Mouse (Mus musculus) kidney, postnatal 0 days (tissue): Measurements from ENCODE around the gene Rad9a. TPM values are rescaled to one million over a fixed set of nuclear protein-coding genes. Genes with fewer than 3 reads are reported as not detected.

Experiments used
- ATAC-seq: fragments of 200-750 bp; cut with Nextera tagmentation; replicated peaks from 2 replicates; pipeline ENCODE4 v1.8.0; 2017; ENCODE audit warnings: low read depth, moderate number of reproducible peaks, moderate TSS enrichment, moderate library complexity; ENCODE audit not compliant: low FRiP score
- DNase-seq: peaks from one replicate; pipeline ENCODE4 v3.0.0-alpha.2; 2016; ENCODE audit warnings: low spot score
- H3K27ac ChIP-seq: fragments of 300-500 bp; sonication (generic); 2 replicates; pipeline ENCODE4 v1.5.1; 2014; ENCODE audit warnings: mild to moderate bottlenecking
- H3K27me3 ChIP-seq: fragments of 300-500 bp; sonication (generic); 2 replicates; pipeline ENCODE4 v1.6.1; 2014; ENCODE audit warnings: low read length, mixed read lengths; ENCODE audit not compliant: insufficient read depth
- H3K36me3 ChIP-seq: fragments of 300-500 bp; sonication (generic); 2 replicates; pipeline ENCODE4 v1.6.1; 2014; ENCODE audit warnings: low read length, mixed read lengths; ENCODE audit not compliant: insufficient read depth
- H3K4me1 ChIP-seq: fragments of 300-500 bp; sonication (generic); replicated peaks from 2 replicates; pipeline ENCODE4 v1.6.1; 2014; ENCODE audit warnings: antibody characterized with exemption, low read length, mixed read lengths; ENCODE audit not compliant: insufficient read depth
- H3K4me2 ChIP-seq: fragments of 300-500 bp; sonication (generic); 2 replicates; pipeline ENCODE4 v1.6.1; 2014; ENCODE audit warnings: mild to moderate bottlenecking, low read length, moderate library complexity, mixed read lengths
- H3K4me3 ChIP-seq: fragments of 300-500 bp; sonication (generic); replicated peaks from 2 replicates; pipeline ENCODE4 v1.5.1; 2014; ENCODE audit warnings: low read depth, low read length
- H3K9ac ChIP-seq: fragments of 300-500 bp; sonication (generic); 2 replicates; pipeline ENCODE4 v1.6.1; 2014; ENCODE audit warnings: low read depth, low read length
- H3K9me3 ChIP-seq: fragments of 300-500 bp; sonication (generic); replicated peaks from 2 replicates; pipeline ENCODE4 v1.6.1; 2016; ENCODE audit warnings: low read length, inconsistent platforms, mixed read lengths
- CTCF ChIP-seq: IDR thresholded peaks from 2 replicates; pipeline ENCODE4 v1.5.1; 2016; ENCODE audit warnings: antibody characterized with exemption, low read depth, mild to moderate bottlenecking, moderate library complexity
- WGBS: fragments of 180-500 bp; shearing (Covaris S2); extraction: QIAGEN DNeasy Blood & Tissue Kit; methylation state at CpG from one replicate; pipeline ENCODE4 v1.1.7; 2014; 5-methylcytosine and 5-hydroxymethylcytosine counted together
- polyA plus RNA-seq: library from polyadenylated mRNA; unstranded; fragments of >200 nt; fragmentation: Nextera tagmentation; extraction: Ambion mirVana; gene quantifications from 2 replicates; pipeline ENCODE4 v1.2.1, GENCODE M21; 2015

Rad9a gene
- polyA plus RNA-seq, 1 experiment from 2014 or later: 22.8 TPM

DNA sequence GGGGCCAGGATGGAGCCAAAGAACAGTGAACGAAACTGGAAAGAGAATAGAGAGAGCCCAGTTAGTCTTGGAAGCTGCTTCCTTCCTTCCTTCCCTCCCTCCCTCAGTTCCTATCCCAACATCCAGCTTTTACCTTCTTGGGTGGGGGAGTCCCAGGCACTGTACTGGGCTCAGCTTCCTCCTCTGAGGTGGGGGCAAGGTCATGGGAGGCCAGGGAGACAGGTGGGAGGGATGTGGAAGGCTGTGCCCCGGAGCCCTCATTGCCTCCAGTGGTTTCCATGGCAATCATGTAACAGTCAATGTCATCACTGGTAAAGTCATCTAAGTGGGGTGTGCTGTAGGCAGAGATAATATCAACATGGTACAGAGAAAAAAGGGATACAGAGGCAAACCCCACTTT lies 5.4 kb downstream of the Rad9a start:
- Histone ChIP-seq H3K36me3 (peaks cover 32% of the 10 kb centered on the region), H3K4me1 (peaks cover 23% of the 10 kb centered on the region), H3K4me3 (no peak overlapping the region), H3K9me3 (no peaks in the 10 kb centered on the region), H3K9ac (no peak overlapping the region), H3K27me3 (no peaks in the 10 kb centered on the region), H3K4me2 (no peak overlapping the region), H3K27ac (no peak overlapping the region)
- ATAC-seq (no peak), DNase-seq (no peak)
- no peak for TF ChIP-seq CTCF
- 33% methylated on average over 2 of the region's 2 CpGs for WGBS

DNA sequence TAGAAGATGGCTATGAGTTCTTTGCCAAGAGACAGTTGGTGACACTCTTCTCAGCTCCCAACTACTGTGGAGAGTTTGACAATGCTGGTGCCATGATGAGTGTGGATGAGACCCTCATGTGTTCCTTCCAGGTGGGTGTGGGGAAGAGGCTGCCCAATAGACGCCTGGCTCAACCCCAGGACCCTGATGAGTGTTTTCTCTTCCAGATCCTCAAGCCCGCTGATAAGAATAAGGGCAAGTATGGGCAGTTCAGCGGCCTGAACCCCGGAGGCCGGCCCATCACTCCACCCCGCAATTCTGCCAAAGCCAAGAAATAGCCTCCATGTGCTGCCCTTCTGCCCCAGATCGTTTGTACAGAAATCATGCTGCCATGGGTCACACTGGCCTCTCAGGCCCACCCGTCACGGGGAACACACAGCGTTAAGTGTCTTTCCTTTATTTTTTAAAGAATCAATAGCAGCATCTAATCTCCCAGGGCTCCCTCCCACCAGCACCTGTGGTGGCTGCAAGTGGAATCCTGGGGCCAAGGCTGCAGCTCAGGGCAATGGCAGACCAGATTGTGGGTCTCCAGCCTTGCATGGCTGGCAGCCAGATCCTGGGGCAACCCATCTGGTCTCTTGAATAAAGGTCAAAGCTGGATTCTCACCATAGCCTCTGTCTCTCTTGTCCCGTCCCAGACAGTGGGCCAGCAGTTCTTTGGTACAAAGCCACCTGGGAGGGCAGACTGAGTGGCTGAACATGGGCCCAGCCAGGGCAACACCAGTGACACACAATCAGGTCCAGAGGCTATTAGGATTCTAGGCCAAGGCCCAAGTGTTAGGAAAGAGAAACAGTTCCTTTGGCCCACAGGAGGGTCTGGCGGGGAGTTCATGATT lies 6.4 kb downstream of the Rad9a start:
- Histone ChIP-seq H3K36me3 (peaks cover 32% of the 10 kb centered on the region), H3K27ac (no peak overlapping the region), H3K4me1 (peaks cover 22% of the 10 kb centered on the region), H3K9ac (no peak overlapping the region), H3K4me2 (no peak overlapping the region), H3K27me3 (no peaks in the 10 kb centered on the region), H3K9me3 (no peaks in the 10 kb centered on the region), H3K4me3 (no peak overlapping the region)
- 75% methylated on average over 12 of the region's 12 CpGs for WGBS
- no peak for DNase-seq
- no peak for TF ChIP-seq CTCF
- no peak for ATAC-seq

DNA sequence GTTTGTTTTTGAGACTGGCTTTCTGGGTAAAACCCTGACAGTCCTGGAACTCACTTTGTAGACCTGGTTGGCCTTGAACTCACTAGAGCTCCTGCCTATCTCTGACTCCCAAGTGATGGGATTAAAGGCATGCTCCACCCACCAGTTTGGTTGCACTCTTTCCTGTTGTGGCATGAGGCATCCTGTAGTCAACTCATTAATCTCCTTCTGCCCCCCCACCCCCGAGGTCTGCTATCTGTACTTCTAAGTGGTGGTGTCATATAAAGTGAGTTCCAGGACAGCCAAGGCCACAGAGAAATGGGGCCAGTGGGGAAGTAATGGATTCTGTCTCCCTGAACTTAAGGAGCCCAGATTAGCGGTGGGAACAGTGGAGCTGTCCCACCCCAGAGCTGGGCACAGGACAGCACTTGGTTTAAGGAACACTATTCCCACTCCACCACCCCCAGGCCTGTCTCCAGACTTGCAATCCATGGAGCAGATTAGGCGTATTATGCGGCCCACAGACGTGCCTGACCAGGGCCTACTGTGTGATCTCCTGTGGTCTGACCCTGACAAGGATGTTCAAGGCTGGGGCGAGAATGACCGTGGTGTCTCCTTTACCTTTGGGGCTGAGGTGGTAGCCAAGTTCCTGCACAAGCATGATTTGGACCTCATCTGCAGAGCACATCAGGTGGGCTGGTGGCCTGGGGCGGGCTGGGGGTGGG lies 7.3 kb downstream of the Rad9a start:
- Histone ChIP-seq H3K9me3 (no peaks in the 10 kb centered on the region), H3K9ac (no peak overlapping the region), H3K4me3 (no peak overlapping the region), H3K36me3 (peaks cover 29% of the 10 kb centered on the region), H3K4me2 (no peak overlapping the region), H3K27me3 (no peaks in the 10 kb centered on the region), H3K27ac (no peak overlapping the region), H3K4me1 (peaks cover 22% of the 10 kb centered on the region)
- TF ChIP-seq CTCF: no peak
- WGBS: 83% methylated on average over 8 of the region's 8 CpGs
- no peak for DNase-seq
- ATAC-seq: no peak

DNA sequence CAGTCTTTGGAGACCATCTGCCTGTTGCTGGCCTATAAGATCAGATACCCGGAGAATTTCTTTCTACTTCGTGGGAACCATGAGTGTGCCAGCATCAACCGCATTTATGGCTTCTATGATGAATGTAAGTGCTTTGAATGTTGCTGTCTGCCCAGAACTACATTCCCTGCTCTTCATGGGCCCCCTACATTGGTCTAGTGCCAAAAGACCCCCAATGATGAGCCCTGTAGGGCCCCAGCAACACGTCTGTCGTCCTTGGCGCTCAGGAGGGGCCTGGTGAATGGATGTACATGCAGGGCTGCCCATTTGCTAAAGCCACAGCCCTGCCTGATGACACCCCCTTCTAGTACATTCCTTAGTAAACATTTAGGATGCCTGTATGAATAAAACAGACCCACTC lies 8.3 kb downstream of the Rad9a start:
- Histone ChIP-seq H3K27ac (peak overlapping the region; percentile 98; the same call in 1 of the 2 replicates), H3K36me3 (peaks cover 26% of the 10 kb centered on the region), H3K4me3 (peak overlapping the region; percentile 94), H3K27me3 (no peaks in the 10 kb centered on the region), H3K4me2 (peak overlapping the region; percentile 83), H3K9me3 (no peaks in the 10 kb centered on the region), H3K9ac (peak overlapping the region; percentile 99), H3K4me1 (peaks cover 22% of the 10 kb centered on the region)
- ATAC-seq: no peak
- TF ChIP-seq CTCF: no peak
- no peak for DNase-seq
- WGBS: 45% methylated on average over 6 of the region's 6 CpGs

DNA sequence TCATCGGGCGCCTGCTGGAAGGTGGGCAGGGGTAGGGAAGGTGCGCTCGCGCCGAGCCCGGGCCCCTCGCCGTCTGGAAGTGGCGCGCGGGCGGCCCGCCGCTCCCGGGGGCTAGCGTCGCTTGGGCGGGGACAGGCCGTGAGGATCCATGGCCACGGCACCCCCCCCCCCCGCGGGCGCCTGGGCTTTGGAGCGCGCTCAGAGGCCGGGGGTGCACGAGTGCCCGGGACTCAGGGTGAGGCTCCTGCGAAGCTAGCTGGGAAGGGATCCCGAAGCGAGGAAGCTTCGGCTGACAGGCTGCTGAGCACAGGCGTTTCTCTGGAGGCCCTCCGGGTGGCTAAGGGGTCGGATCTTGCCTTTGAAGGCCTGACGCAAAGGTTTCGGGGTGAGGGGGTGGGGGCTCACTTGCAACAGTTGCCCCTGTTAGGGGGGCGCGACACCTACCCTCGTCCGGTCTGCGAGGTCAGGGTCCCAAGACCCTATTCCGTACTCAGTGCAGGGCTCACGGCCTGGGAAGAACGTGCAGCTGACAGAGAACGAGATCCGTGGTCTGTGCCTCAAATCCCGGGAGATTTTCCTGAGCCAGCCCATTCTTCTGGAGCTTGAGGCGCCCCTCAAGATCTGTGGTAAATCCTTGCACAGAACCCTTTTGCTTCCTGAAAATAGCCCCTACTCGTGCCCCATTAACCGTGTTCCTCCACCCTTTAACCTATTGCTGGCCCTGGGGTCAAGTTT lies 9.0 kb downstream of the Rad9a start:
- ATAC-seq (peak; percentile 3; the same call in 1 of the 2 replicates), DNase-seq (no peak)
- Histone ChIP-seq H3K27ac (peak overlapping the region; percentile 98), H3K4me3 (peak overlapping the region; percentile 94), H3K27me3 (no peaks in the 10 kb centered on the region), H3K4me2 (peak overlapping the region; percentile 83), H3K9me3 (no peaks in the 10 kb centered on the region), H3K4me1 (peaks cover 22% of the 10 kb centered on the region), H3K9ac (peak overlapping the region; percentile 99), H3K36me3 (peaks cover 26% of the 10 kb centered on the region)
- WGBS: under 1% methylated on average over 49 of the region's 52 CpGs
- no peak for TF ChIP-seq CTCF
